Mouse (Mus musculus) lung, embryonic 14.5 days (tissue): ENCODE results near the gene Glis1. TPM values are rescaled to one million over a fixed set of nuclear protein-coding genes. Genes with fewer than 3 reads are reported as not detected.

Source experiments
- ATAC-seq: fragments of 200-750 bp; cut with Nextera tagmentation; 2 replicates; pipeline ENCODE4 v1.8.0; 2017; ENCODE audit warnings: mild to moderate bottlenecking, moderate TSS enrichment, moderate library complexity; ENCODE audit not compliant: insufficient read depth
- DNase-seq: peaks from one replicate; pipeline ENCODE4 v3.0.0-alpha.2; 2015
- H3K27ac ChIP-seq: fragments of 300-500 bp; sonication (generic); 2 replicates; pipeline ENCODE4 v1.5.1; 2014; ENCODE audit warnings: low read depth, mild to moderate bottlenecking, moderate library complexity
- H3K27me3 ChIP-seq: fragments of 300-500 bp; sonication (generic); 2 replicates; pipeline ENCODE4 v1.6.1; 2014; ENCODE audit warnings: low read length, control low read depth; ENCODE audit not compliant: insufficient read depth
- H3K36me3 ChIP-seq: fragments of 300-500 bp; sonication (generic); 2 replicates; pipeline ENCODE4 v1.6.1; 2014; ENCODE audit warnings: control low read depth; ENCODE audit not compliant: insufficient read depth
- H3K4me1 ChIP-seq: fragments of 300-500 bp; sonication (generic); 2 replicates; pipeline ENCODE4 v1.6.1; 2014; ENCODE audit warnings: antibody characterized with exemption, control low read depth; ENCODE audit not compliant: insufficient read depth
- H3K4me2 ChIP-seq: fragments of 300-500 bp; sonication (generic); 2 replicates; pipeline ENCODE4 v1.6.1; 2014; ENCODE audit warnings: mild to moderate bottlenecking
- H3K4me3 ChIP-seq: fragments of 300-500 bp; sonication (generic); 2 replicates; pipeline ENCODE4 v1.5.1; 2014; ENCODE audit warnings: low read depth, low read length
- H3K9ac ChIP-seq: fragments of 300-500 bp; sonication (generic); 2 replicates; pipeline ENCODE4 v1.6.1; 2014
- H3K9me3 ChIP-seq: fragments of 300-500 bp; sonication (generic); 2 replicates; pipeline ENCODE4 v1.6.1; 2016; ENCODE audit warnings: low read depth, low read length, control low read depth
- CTCF ChIP-seq: IDR thresholded peaks from 2 replicates; pipeline ENCODE4 v1.5.1; 2016; ENCODE audit warnings: antibody characterized with exemption, low read depth
- WGBS: fragments of 180-500 bp; shearing (Covaris S2); extraction: QIAGEN DNeasy Blood & Tissue Kit; methylation state at CpG from one replicate; pipeline ENCODE4 v1.1.7; 2014; 5-methylcytosine and 5-hydroxymethylcytosine counted together
- polyA plus RNA-seq: library from polyadenylated mRNA; unstranded; fragments of >200 nt; fragmentation: Nextera tagmentation; extraction: Ambion mirVana; gene quantifications from 2 replicates; pipeline ENCODE4 v1.2.1, GENCODE M21; 2014

Glis1 gene
- polyA plus RNA-seq, 1 experiment from 2014 or later = 2.9 TPM

GRCm38 (mm10) chr4:107514981-107515380, 80.6 kb downstream of the Glis1 start:
- Histone ChIP-seq H3K4me1 (no peaks in the 10 kb centered on the region), H3K4me2 (no peak overlapping the region), H3K27me3 (no peaks in the 10 kb centered on the region), H3K9ac (no peak overlapping the region), H3K9me3 (no peaks in the 10 kb centered on the region), H3K27ac (no peak overlapping the region), H3K4me3 (no peak overlapping the region), H3K36me3 (no peaks in the 10 kb centered on the region)
- DNase-seq (no peak), ATAC-seq (no peak)
- TF ChIP-seq CTCF = no peak
- WGBS = 87% methylated on average over 11 of the region's 11 CpGs

- Histone ChIP-seq H3K4me1 (no peaks in the 10 kb centered on the region), H3K9me3 (no peaks in the 10 kb centered on the region), H3K4me2 (no peak overlapping the region), H3K36me3 (no peaks in the 10 kb centered on the region), H3K9ac (no peak overlapping the region), H3K4me3 (no peak overlapping the region), H3K27ac (no peak overlapping the region), H3K27me3 (no peaks in the 10 kb centered on the region)
- 91% methylated on average over 7 of the region's 7 CpGs for WGBS
- no peak for TF ChIP-seq CTCF
- ATAC-seq (no peak), DNase-seq (no peak)
Observed at GRCm38 (mm10) chr4:107515626-107516025, 81.2 kb downstream of the Glis1 start.

GRCm38 (mm10) chr4:107518766-107519165, 84.4 kb downstream of the Glis1 start:
- ATAC-seq (no peak), DNase-seq (no peak)
- Histone ChIP-seq H3K4me1 (no peaks in the 10 kb centered on the region), H3K36me3 (no peaks in the 10 kb centered on the region), H3K9ac (no peak overlapping the region), H3K4me3 (no peak overlapping the region), H3K4me2 (no peak overlapping the region), H3K27ac (no peak overlapping the region), H3K27me3 (no peaks in the 10 kb centered on the region), H3K9me3 (no peaks in the 10 kb centered on the region)
- WGBS = 84% methylated on average over 11 of the region's 11 CpGs
- TF ChIP-seq CTCF = no peak

GRCm38 (mm10) chr4:107520071-107520470, 85.7 kb downstream of the Glis1 start:
- Histone ChIP-seq H3K36me3 (no peaks in the 10 kb centered on the region), H3K4me2 (no peak overlapping the region), H3K4me1 (no peaks in the 10 kb centered on the region), H3K27ac (no peak overlapping the region), H3K9me3 (no peaks in the 10 kb centered on the region), H3K9ac (no peak overlapping the region), H3K4me3 (no peak overlapping the region), H3K27me3 (no peaks in the 10 kb centered on the region)
- DNase-seq (no peak), ATAC-seq (no peak)
- TF ChIP-seq CTCF = no peak
- WGBS = 83% methylated on average over 5 of the region's 5 CpGs

- WGBS = 40% methylated on average over 4 of the region's 5 CpGs
- DNase-seq (peak; percentile 31), ATAC-seq (no peak)
- H3K27me3 ChIP-seq = no peaks in the 10 kb centered on the region
- H3K9me3 ChIP-seq = no peaks in the 10 kb centered on the region
- no peaks in the 10 kb centered on the region for H3K36me3 ChIP-seq
- no peak overlapping the region for H3K27ac ChIP-seq
- no peak for TF ChIP-seq CTCF
- no peak overlapping the region for H3K4me2 ChIP-seq
- H3K9ac ChIP-seq = no peak overlapping the region
- H3K4me3 ChIP-seq = no peak overlapping the region
- no peaks in the 10 kb centered on the region for H3K4me1 ChIP-seq
Observed at GRCm38 (mm10) chr4:107520816-107521215, 86.4 kb downstream of the Glis1 start.

- no peaks in the 10 kb centered on the region for H3K27me3 ChIP-seq
- no peak overlapping the region for H3K4me2 ChIP-seq
- H3K27ac ChIP-seq = no peak overlapping the region
- H3K9me3 ChIP-seq = no peaks in the 10 kb centered on the region
- WGBS = 54% methylated on average over 11 of the region's 11 CpGs
- no peaks in the 10 kb centered on the region for H3K4me1 ChIP-seq
- H3K36me3 ChIP-seq = no peaks in the 10 kb centered on the region
- no peak for TF ChIP-seq CTCF
- DNase-seq = no peak
- no peak overlapping the region for H3K9ac ChIP-seq
- no peak for ATAC-seq
- H3K4me3 ChIP-seq = no peak overlapping the region
Observed at GRCm38 (mm10) chr4:107523607-107524151, 89.3 kb downstream of the Glis1 start.

- Histone ChIP-seq H3K36me3 (no peaks in the 10 kb centered on the region), H3K27ac (no peak overlapping the region), H3K4me2 (no peak overlapping the region), H3K4me1 (no peaks in the 10 kb centered on the region), H3K9me3 (no peaks in the 10 kb centered on the region), H3K27me3 (no peaks in the 10 kb centered on the region), H3K4me3 (no peak overlapping the region), H3K9ac (no peak overlapping the region)
- TF ChIP-seq CTCF = no peak
- DNase-seq = no peak
- ATAC-seq = no peak
- WGBS = 53% methylated on average over 11 of the region's 11 CpGs
Observed at GRCm38 (mm10) chr4:107535126-107535525, 100.7 kb downstream of the Glis1 start.

GRCm38 (mm10) chr4:107538116-107538515, 103.7 kb downstream of the Glis1 start:
- no peak overlapping the region for H3K27ac ChIP-seq
- H3K36me3 ChIP-seq = no peaks in the 10 kb centered on the region
- H3K4me2 ChIP-seq = no peak overlapping the region
- no peaks in the 10 kb centered on the region for H3K4me1 ChIP-seq
- no peak overlapping the region for H3K9ac ChIP-seq
- H3K4me3 ChIP-seq = no peak overlapping the region
- WGBS = 38% methylated on average over 13 of the region's 13 CpGs
- DNase-seq = no peak
- H3K27me3 ChIP-seq = no peaks in the 10 kb centered on the region
- H3K9me3 ChIP-seq = no peaks in the 10 kb centered on the region
- TF ChIP-seq CTCF = no peak
- no peak for ATAC-seq
